Mouse (Mus musculus): ENCODE data around the gene Jdp2.

Jdp2 gene

DNA sequence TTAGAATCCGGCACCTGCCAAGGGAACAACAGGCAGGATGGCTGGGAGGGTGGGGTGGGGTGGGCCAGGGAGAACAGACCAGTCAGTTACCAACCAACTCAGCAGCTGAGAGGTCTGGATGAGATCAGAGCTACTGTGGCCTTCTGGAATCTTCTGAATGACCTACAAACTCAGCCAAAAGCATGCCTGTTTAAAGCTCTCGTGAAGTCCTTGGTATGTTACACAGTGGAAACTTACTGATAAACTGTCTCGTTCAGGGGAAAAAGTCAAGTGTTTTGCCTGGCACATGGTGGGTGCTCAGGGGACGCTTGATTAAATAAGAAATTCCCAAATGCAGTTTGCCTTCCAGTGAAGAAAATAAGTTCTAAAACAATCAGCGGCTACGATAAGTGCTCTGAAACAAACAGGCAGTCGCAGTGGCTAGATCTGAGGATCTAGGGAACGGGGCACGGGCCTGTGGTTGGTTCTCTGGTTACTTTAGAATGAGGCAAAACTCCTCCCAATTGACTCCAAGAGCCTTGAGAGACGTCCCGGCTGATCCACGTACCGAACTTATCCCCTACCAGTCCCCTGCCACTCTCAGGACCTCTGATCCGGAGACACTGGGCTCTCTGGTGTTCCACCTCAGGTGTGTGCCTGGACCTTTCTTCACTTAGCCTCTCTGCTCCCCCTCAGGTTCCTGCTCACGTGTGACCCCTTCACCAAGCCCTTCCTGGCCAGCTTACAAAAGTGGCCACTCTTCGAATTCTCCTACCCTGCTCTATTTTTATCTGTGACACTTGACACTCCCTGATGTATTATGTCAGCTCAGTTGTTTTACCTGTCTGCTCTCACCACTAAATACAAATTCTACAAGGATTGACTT is 85.8 kb downstream of the Jdp2 start:
- DNase-seq (ENCODE audit: low read depth in 2 of 2, low spot score in 2 of 2) = no peak

DNA sequence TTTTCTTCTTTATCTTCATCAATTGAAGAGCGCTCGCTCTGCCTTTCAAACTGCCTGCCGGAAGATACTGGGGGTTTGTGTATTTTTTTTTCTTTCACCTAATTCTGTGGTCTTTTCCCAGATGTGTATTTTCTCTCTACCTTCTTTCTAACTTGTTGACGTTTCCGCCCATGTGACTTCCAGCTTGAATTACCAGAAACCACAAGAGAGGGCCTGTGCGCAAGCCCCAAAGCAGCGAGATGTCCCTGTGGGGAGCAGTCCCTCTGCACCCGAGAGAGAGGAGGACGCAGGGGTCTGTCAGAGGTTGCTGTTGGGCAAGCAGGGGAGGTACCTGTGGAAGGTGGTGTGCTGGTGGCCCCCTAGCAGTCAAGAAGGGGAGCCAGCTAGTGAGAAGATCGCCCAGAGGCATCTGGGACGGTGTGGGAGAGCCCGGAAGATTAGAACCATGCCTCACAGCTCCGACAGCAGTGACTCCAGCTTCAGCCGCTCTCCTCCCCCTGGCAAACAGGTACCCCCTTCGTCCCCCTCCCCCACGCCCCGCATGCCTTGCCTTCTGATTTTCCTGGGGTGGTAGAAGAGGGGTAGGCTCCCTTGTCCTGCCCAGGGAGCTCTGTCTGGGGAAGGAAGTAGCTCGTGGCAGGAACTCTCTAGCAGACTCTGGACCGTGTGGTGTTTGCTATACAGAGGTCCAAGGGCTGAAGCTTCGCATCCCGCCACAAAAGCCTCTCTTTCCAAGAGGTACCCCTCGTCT is 87.8 kb downstream of the Jdp2 start, which contains the start of gene Batf:
Gene Batf, plus strand, starts transcription at position 204 of the 751 bp plus-strand sequence.
- DNase-seq (ENCODE audit: low read depth in 2 of 2, low spot score in 2 of 2) = peak; percentile 69 to 78

DNA sequence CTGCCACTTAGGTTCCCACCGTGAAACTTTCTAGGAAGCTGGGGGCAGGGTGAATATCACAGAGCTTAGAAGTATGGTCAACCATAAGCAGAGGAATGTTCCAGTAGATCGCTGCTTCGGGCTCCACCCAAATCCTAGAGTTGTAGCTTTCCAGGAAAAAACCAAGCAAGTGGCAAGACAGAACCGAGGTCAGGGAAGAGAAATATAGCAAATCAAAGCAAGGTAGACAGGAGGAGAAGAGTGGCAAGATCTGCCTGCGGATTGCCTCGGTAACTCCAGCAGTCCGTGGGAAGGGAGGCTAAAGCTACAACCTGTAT is 88.3 kb downstream of the Jdp2 start:
- no peak for DNase-seq (ENCODE audit: low read depth in 2 of 2, low spot score in 2 of 2)

DNA sequence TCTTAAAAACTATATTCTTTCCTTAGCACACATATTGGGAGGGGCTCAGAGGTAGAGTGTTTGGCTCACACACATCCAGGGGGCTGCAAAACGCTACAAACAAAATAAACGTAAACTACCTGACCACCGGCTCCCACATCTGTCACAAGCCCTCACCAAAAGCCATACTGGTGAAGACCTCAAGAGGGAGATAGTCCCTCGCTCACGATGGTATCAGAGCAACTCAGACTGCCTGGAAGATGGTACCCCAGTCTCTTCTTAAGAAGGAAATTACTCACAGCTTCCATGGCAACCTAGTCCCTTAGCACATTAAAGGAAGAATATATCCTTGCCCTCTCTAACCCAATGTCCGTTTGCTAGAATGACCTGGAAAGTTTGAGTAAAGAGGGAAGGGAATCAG is 89.0 kb downstream of the Jdp2 start:
- peak; percentile 26 to 28 for DNase-seq (ENCODE audit: low read depth in 2 of 2, low spot score in 2 of 2)
